ENCODE assay signal across 13 mouse cellular contexts in genomic region chr12:84670555-84670954, GRCm38 (mm10). TPM values are rescaled to one million over a fixed set of nuclear protein-coding genes. Genes with fewer than 3 reads are reported as not detected.
DNase-seq lines count a peak whose midpoint lies in the region; ATAC-seq and TF ChIP-seq lines count a peak whose summit lies in the region.
"Had no signal": no experiment of that assay in that cellular context is flagged by ENCODE, and none has a peak within 500 bp of the region (broad histone marks: within the 10 kb centered on the region; RNA-seq: fewer than 3 reads in every experiment).

No protein-coding gene starts in this region.

- ATAC-seq in hindbrain, postnatal 0 days = no peak
- ATAC-seq in hindbrain, embryonic 13.5 days (ENCODE audit: low FRiP score) = no peak
- no peak for ATAC-seq in forebrain, embryonic 11.5 days (replicated peaks; ENCODE audit: low FRiP score)
- ATAC-seq: activated CD4-positive, CD25-positive, alpha-beta regulatory T cell, adult 4 months; forebrain, embryonic 14.5 days had no signal

- no peak overlapping the region for H3K4me3 ChIP-seq in hindbrain, postnatal 0 days (ENCODE audit: low read length)
- H3K4me3 ChIP-seq in hindbrain, embryonic 13.5 days = no peak overlapping the region
- H3K4me3 ChIP-seq in thymus, adult 2 months (ENCODE audit: control insufficient read depth, insufficient read depth, low read length) = no peak overlapping the region
- no peak overlapping the region for H3K4me3 ChIP-seq in forebrain, embryonic 11.5 days (ENCODE audit: low read depth, low read length)
- H3K4me3 ChIP-seq: heart, embryonic 15.5 days had no signal

- TF ChIP-seq CTCF in hindbrain, postnatal 0 days (IDR thresholded peaks at IDR 0.05; ENCODE audit: low read depth) = peak; percentile 59
- TF ChIP-seq CTCF in thymus, adult 2 months (IDR thresholded peaks at IDR 0.05; ENCODE audit: borderline replicate concordance, control insufficient read depth, extremely low read depth, insufficient read depth, low read length, poor library complexity) = no peak

- WGBS in hindbrain, postnatal 0 days = 95% methylated on average over 3 of the region's 3 CpGs
- 90% methylated on average over 3 of the region's 3 CpGs for WGBS in hindbrain, embryonic 13.5 days
- WGBS in thymus, adult 2 months = 98% methylated on average over 3 of the region's 3 CpGs
- 87% methylated on average over 3 of the region's 3 CpGs for WGBS in forebrain, embryonic 11.5 days

- no peak for TF ChIP-seq POLR2A in thymus, adult 2 months (IDR thresholded peaks at IDR 0.05; ENCODE audit: control insufficient read depth, extremely low read depth, insufficient read depth, low read length, poor library complexity)

- no peaks in the 10 kb centered on the region for H3K27me3 ChIP-seq in hindbrain, postnatal 0 days (ENCODE audit: insufficient read depth, low read length)
- 0 out of 2 replicates have a peak, but pooled peaks cover 6% of the 10 kb centered on the region for H3K27me3 ChIP-seq in hindbrain, embryonic 13.5 days
- H3K27me3 ChIP-seq in thymus, adult 2 months (ENCODE audit: control insufficient read depth, insufficient read depth, low read length) = no peaks in the 10 kb centered on the region
- no peaks in the 10 kb centered on the region for H3K27me3 ChIP-seq in forebrain, embryonic 11.5 days (ENCODE audit: control insufficient read depth, insufficient read depth, low read length)

- H3K36me3 ChIP-seq in hindbrain, postnatal 0 days (ENCODE audit: insufficient read depth, low read length) = no peaks in the 10 kb centered on the region
- no peaks in the 10 kb centered on the region for H3K36me3 ChIP-seq in hindbrain, embryonic 13.5 days
- no peaks in the 10 kb centered on the region for H3K36me3 ChIP-seq in thymus, adult 2 months (ENCODE audit: control insufficient read depth, insufficient read depth, low read length)
- H3K36me3 ChIP-seq in forebrain, embryonic 11.5 days (ENCODE audit: control insufficient read depth, insufficient read depth, low read length) = no peaks in the 10 kb centered on the region
- H3K36me3 ChIP-seq: heart, embryonic 15.5 days had no signal

- DNase-seq in hindbrain, postnatal 0 days (ENCODE audit: low spot score) = peak; percentile 39
- DNase-seq in thymus, postnatal 4 days = peak; percentile 48
- DNase-seq in thymus, adult 2 months = no peak
- DNase-seq in forelimb bud, embryonic 11.5 days (ENCODE audit: low read depth, low spot score) = peak; percentile 20
- DNase-seq in yolk sac, embryonic 10.5 days (ENCODE audit: low spot score) = peak; percentile 10
- DNase-seq in forebrain, embryonic 11.5 days (ENCODE audit: low spot score) = no peak
- DNase-seq in cerebellum, adult 9-10 months = no peak
- DNase-seq: cerebellum, postnatal 25 days had no signal

- peaks cover 4% of the 10 kb centered on the region for H3K4me1 ChIP-seq in hindbrain, postnatal 0 days (ENCODE audit: insufficient read depth, low read length)
- H3K4me1 ChIP-seq in hindbrain, embryonic 13.5 days (replicated peaks) = peaks cover 19% of the 10 kb centered on the region
- peaks cover 10% of the 10 kb centered on the region for H3K4me1 ChIP-seq in thymus, adult 2 months (replicated peaks; ENCODE audit: control insufficient read depth, insufficient read depth, low read length)
- H3K4me1 ChIP-seq in forebrain, embryonic 11.5 days (replicated peaks; ENCODE audit: control insufficient read depth, insufficient read depth, low read length) = no peaks in the 10 kb centered on the region
- H3K4me1 ChIP-seq: heart, embryonic 15.5 days had no signal

- H3K27ac ChIP-seq in hindbrain, postnatal 0 days = no peak overlapping the region
- no peak overlapping the region for H3K27ac ChIP-seq in hindbrain, embryonic 13.5 days
- no peak overlapping the region for H3K27ac ChIP-seq in thymus, adult 2 months (ENCODE audit: control insufficient read depth, insufficient read depth, low read length)
- H3K27ac ChIP-seq in forebrain, embryonic 11.5 days (ENCODE audit: low read depth, low read length) = no peak overlapping the region
- H3K27ac ChIP-seq: heart, embryonic 15.5 days had no signal

- H3K9me3 ChIP-seq in hindbrain, postnatal 0 days (ENCODE audit: low read length) = no peaks in the 10 kb centered on the region
- no peaks in the 10 kb centered on the region for H3K9me3 ChIP-seq in hindbrain, embryonic 13.5 days
- H3K9me3 ChIP-seq in forebrain, embryonic 11.5 days (ENCODE audit: control insufficient read depth, low read length) = no peaks in the 10 kb centered on the region; the same call in 1 of the 2 replicates
- H3K9me3 ChIP-seq: heart, embryonic 15.5 days had no signal

- no peak overlapping the region for H3K9ac ChIP-seq in hindbrain, postnatal 0 days (replicated peaks; ENCODE audit: low read length)
- no peak overlapping the region for H3K9ac ChIP-seq in hindbrain, embryonic 13.5 days
- H3K9ac ChIP-seq in forebrain, embryonic 11.5 days (ENCODE audit: low read length) = no peak overlapping the region
- H3K9ac ChIP-seq: heart, embryonic 15.5 days had no signal

- no peak overlapping the region for H3K4me2 ChIP-seq in hindbrain, postnatal 0 days (ENCODE audit: low read depth, low read length)
- H3K4me2 ChIP-seq in hindbrain, embryonic 13.5 days = no peak overlapping the region
- no peak overlapping the region for H3K4me2 ChIP-seq in forebrain, embryonic 11.5 days (ENCODE audit: low read depth, low read length, severe bottlenecking)
- H3K4me2 ChIP-seq: heart, embryonic 15.5 days had no signal

RNA-seq across cellular contexts. Expression of gene Syndig1l, which starts 28.1 kb away (rescaled TPM):
- 19.6 and 23.4 TPM in 2 replicates for total RNA-seq in hindbrain, postnatal 0 days (2014; rRNA removed)
- polyA plus RNA-seq in hindbrain, postnatal 0 days (2015; fragmentation: Nextera tagmentation; extraction: Ambion mirVana) = 9.9 and 12.2 TPM in 2 replicates
- polyA plus RNA-seq in hindbrain, embryonic 13.5 days (2015; fragmentation: Nextera tagmentation; extraction: Ambion mirVana) = 4.8 and 5.3 TPM in 2 replicates
- 0.47 and 0.69 TPM in 2 replicates for polyA plus RNA-seq in thymus, adult 2 months (2012; rRNA removed)
- 0.20 and 0.23 TPM in 2 replicates for polyA plus RNA-seq in forebrain, embryonic 11.5 days (2014; fragmentation: Nextera tagmentation; extraction: Ambion mirVana)
- total RNA-seq: monocyte, adult 5-6 weeks had no signal
- polyA plus RNA-seq: activated CD4-positive, CD25-positive, alpha-beta regulatory T cell, adult 4 months; heart, embryonic 15.5 days had no signal

RNA-seq across cellular contexts. Expression of gene Vrtn, which starts 29.7 kb away (rescaled TPM):
- total RNA-seq in hindbrain, postnatal 0 days (2014; rRNA removed) = not detected in 2 replicates
- not detected in 2 replicates for polyA plus RNA-seq in hindbrain, postnatal 0 days (2015; fragmentation: Nextera tagmentation; extraction: Ambion mirVana)
- polyA plus RNA-seq in hindbrain, embryonic 13.5 days (2015; fragmentation: Nextera tagmentation; extraction: Ambion mirVana) = not detected in 2 replicates
- polyA plus RNA-seq in thymus, adult 2 months (2012; rRNA removed) = 0.15 and 0.16 TPM in 2 replicates
- not detected in 2 replicates for polyA plus RNA-seq in forebrain, embryonic 11.5 days (2014; fragmentation: Nextera tagmentation; extraction: Ambion mirVana)
- total RNA-seq: monocyte, adult 5-6 weeks had no signal
- polyA plus RNA-seq: activated CD4-positive, CD25-positive, alpha-beta regulatory T cell, adult 4 months; forebrain, embryonic 14.5 days; heart, embryonic 15.5 days had no signal

RNA-seq across cellular contexts. Expression of gene Abcd4, which starts 53.3 kb away (rescaled TPM):
- 7.5 and 12.3 TPM in 2 replicates for total RNA-seq in hindbrain, postnatal 0 days (2014; rRNA removed)
- polyA plus RNA-seq in hindbrain, postnatal 0 days (2015; fragmentation: Nextera tagmentation; extraction: Ambion mirVana) = 9.2 and 10.9 TPM in 2 replicates
- polyA plus RNA-seq in hindbrain, embryonic 13.5 days (2015; fragmentation: Nextera tagmentation; extraction: Ambion mirVana) = 12.4 and 13.8 TPM in 2 replicates
- polyA plus RNA-seq in thymus, adult 2 months (2012; rRNA removed) = 35.6 and 39.0 TPM in 2 replicates
- 12.1 and 14.2 TPM in 2 replicates for polyA plus RNA-seq in forebrain, embryonic 11.5 days (2014; fragmentation: Nextera tagmentation; extraction: Ambion mirVana)

Comparison
In these comparisons a context has a peak if more than half of its experiments do, and no peak if none do; other contexts are left out.
1. DNase-seq: peak in hindbrain, postnatal 0 days (single experiment), thymus, postnatal 4 days (single experiment), forelimb bud, embryonic 11.5 days (single experiment) and yolk sac, embryonic 10.5 days (single experiment); none in thymus, adult 2 months (single experiment), forebrain, embryonic 11.5 days (single experiment) and cerebellum, adult 9-10 months (single experiment).